Mouse (Mus musculus) bone marrow macrophage, adult 2 months (primary cell): ENCODE measurements around the gene Pde8a. TPM values are rescaled to one million over a fixed set of nuclear protein-coding genes. Genes with fewer than 3 reads are reported as not detected.

Experiments
- H3K27ac ChIP-seq: 2 replicates; pipeline ENCODE4 v1.5.1; 2012; ENCODE audit warnings: low read depth, low read length; ENCODE audit not compliant: insufficient read depth
- H3K4me1 ChIP-seq: 2 replicates; pipeline ENCODE4 v1.6.1; 2012; ENCODE audit warnings: low read length; ENCODE audit not compliant: control insufficient read depth, insufficient read depth
- H3K4me3 ChIP-seq: 2 replicates; pipeline ENCODE4 v1.5.1; 2012; ENCODE audit warnings: mild to moderate bottlenecking, low read length, moderate library complexity; ENCODE audit not compliant: insufficient read depth
- CTCF ChIP-seq: IDR thresholded peaks from 2 replicates; pipeline ENCODE4 v1.5.1; 2012; ENCODE audit warnings: low read depth, mild to moderate bottlenecking, low read length, moderate library complexity
- POLR2A ChIP-seq: IDR thresholded peaks from 2 replicates; pipeline ENCODE4 v1.6.1; 2012; ENCODE audit warnings: mild to moderate bottlenecking, low read depth, low read length, borderline replicate concordance
- polyA plus RNA-seq: library from polyadenylated mRNA; stranded (reverse); fragments of >200 nt; gene quantifications from 2 replicates; pipeline ENCODE4 v1.2.4, GENCODE M21; 2012; ENCODE audit not compliant: missing spikeins, insufficient read depth, insufficient read length

Gene Pde8a
- polyA plus RNA-seq, 1 experiment = 31.7 TPM

GRCm38 (mm10) chr7:81230091-81230792, 16.8 kb downstream of the Pde8a start:
- no peak for TF ChIP-seq POLR2A
- no peak for TF ChIP-seq CTCF
- no peak overlapping the region for H3K27ac ChIP-seq
- no peak overlapping the region for H3K4me3 ChIP-seq
- H3K4me1 ChIP-seq = peaks cover 43% of the 10 kb centered on the region

- H3K4me3 ChIP-seq = no peak overlapping the region
- peaks cover 52% of the 10 kb centered on the region for H3K4me1 ChIP-seq
- TF ChIP-seq CTCF (no peak), POLR2A (no peak)
- no peak overlapping the region for H3K27ac ChIP-seq
These were observed 19.3 kb downstream of the Pde8a start for GRCm38 (mm10) chr7:81232674-81233073.

- TF ChIP-seq CTCF = no peak
- TF ChIP-seq POLR2A = no peak
- Histone ChIP-seq H3K4me1 (peaks cover 50% of the 10 kb centered on the region), H3K27ac (no peak overlapping the region), H3K4me3 (no peak overlapping the region)
These were observed 21.7 kb downstream of the Pde8a start for GRCm38 (mm10) chr7:81235117-81235516.

- no peak for TF ChIP-seq CTCF
- no peak for TF ChIP-seq POLR2A
- Histone ChIP-seq H3K4me1 (peaks cover 47% of the 10 kb centered on the region), H3K4me3 (no peak overlapping the region), H3K27ac (no peak overlapping the region)
These were observed 22.3 kb downstream of the Pde8a start for GRCm38 (mm10) chr7:81235600-81236223.

- no peak overlapping the region for H3K4me3 ChIP-seq
- TF ChIP-seq CTCF = no peak
- TF ChIP-seq POLR2A = no peak
- no peak overlapping the region for H3K27ac ChIP-seq
- H3K4me1 ChIP-seq = peaks cover 38% of the 10 kb centered on the region
These were observed 30.0 kb downstream of the Pde8a start for GRCm38 (mm10) chr7:81243361-81243760.

GRCm38 (mm10) chr7:81249854-81250279, 36.5 kb downstream of the Pde8a start:
- Histone ChIP-seq H3K4me3 (no peak overlapping the region), H3K4me1 (peaks cover 27% of the 10 kb centered on the region), H3K27ac (no peak overlapping the region)
- no peak for TF ChIP-seq CTCF
- TF ChIP-seq POLR2A = no peak

GRCm38 (mm10) chr7:81250601-81251000, 37.2 kb downstream of the Pde8a start:
- peaks cover 25% of the 10 kb centered on the region for H3K4me1 ChIP-seq
- H3K27ac ChIP-seq = no peak overlapping the region
- TF ChIP-seq POLR2A (no peak), CTCF (no peak)
- no peak overlapping the region for H3K4me3 ChIP-seq

- no peak overlapping the region for H3K4me3 ChIP-seq
- H3K4me1 ChIP-seq = peaks cover 19% of the 10 kb centered on the region
- TF ChIP-seq POLR2A (no peak), CTCF (no peak)
These were observed 38.1 kb downstream of the Pde8a start for GRCm38 (mm10) chr7:81251521-81251920.

GRCm38 (mm10) chr7:81253317-81253716, 39.9 kb downstream of the Pde8a start:
- H3K27ac ChIP-seq = no peak overlapping the region

More at GRCm38 (mm10) chr7:81251521-81251920, 38.1 kb downstream of the Pde8a start:
- no peak overlapping the region for H3K27ac ChIP-seq

GRCm38 (mm10) chr7:81254579-81254978, 41.2 kb downstream of the Pde8a start:
- TF ChIP-seq POLR2A (no peak), CTCF (no peak)

More at GRCm38 (mm10) chr7:81253317-81253716, 39.9 kb downstream of the Pde8a start:
- H3K4me3 ChIP-seq = no peak overlapping the region
- peaks cover 7% of the 10 kb centered on the region; the same call in 1 of the 2 replicates for H3K4me1 ChIP-seq
- TF ChIP-seq POLR2A = no peak
- TF ChIP-seq CTCF = no peak

More at GRCm38 (mm10) chr7:81254579-81254978, 41.2 kb downstream of the Pde8a start:
- H3K4me1 ChIP-seq = peaks cover 7% of the 10 kb centered on the region; the same call in 1 of the 2 replicates
- H3K4me3 ChIP-seq = no peak overlapping the region
- no peak overlapping the region for H3K27ac ChIP-seq
